ENCODE assay signal across 27 mouse cellular contexts in the genomic region with DNA sequence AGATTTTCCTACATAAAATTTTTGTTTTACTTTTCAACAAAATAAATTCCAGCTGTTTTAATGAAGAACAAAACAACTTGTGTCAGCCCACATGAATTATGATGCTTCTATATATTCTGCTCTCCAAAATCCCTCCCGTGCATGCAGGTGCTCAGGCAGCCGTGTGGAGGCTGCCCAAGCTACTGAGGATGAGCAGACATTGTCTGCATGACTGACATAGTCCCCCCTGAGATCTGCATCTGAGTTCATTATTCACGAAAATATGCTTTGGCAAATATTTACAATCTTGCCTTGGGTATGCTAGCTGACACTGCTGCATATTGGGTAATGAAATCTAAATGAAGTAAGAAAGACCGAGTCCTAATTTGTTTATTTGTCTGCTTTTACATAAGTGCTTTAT.
A peak's percentile ranks its signal among the peaks of the same experiment; 100 is the strongest.
DNase-seq lines count a peak whose midpoint lies in the region; ATAC-seq and TF ChIP-seq lines count a peak whose summit lies in the region.
"Had no signal": no experiment of that assay in that cellular context is flagged by ENCODE, and none has a peak within 500 bp of the region (broad histone marks: within the 10 kb centered on the region; RNA-seq: fewer than 3 reads in every experiment).

No protein-coding gene starts in this region.

- no peaks in the 10 kb centered on the region for H3K27me3 ChIP-seq in hindbrain, embryonic 13.5 days
- H3K27me3 ChIP-seq in hindbrain, embryonic 14.5 days (ENCODE audit: control insufficient read depth, insufficient read depth, low read length), result no peaks in the 10 kb centered on the region
- H3K27me3 ChIP-seq in midbrain, embryonic 14.5 days (ENCODE audit: control insufficient read depth, insufficient read depth, low read length), result no peaks in the 10 kb centered on the region
- no peaks in the 10 kb centered on the region for H3K27me3 ChIP-seq in midbrain, embryonic 11.5 days (ENCODE audit: control insufficient read depth, insufficient read depth, low read length)
- no peaks in the 10 kb centered on the region for H3K27me3 ChIP-seq in midbrain, embryonic 16.5 days (ENCODE audit: control insufficient read depth, insufficient read depth, low read depth, low read length)
- H3K27me3 ChIP-seq in cerebellum, adult 2 months (ENCODE audit: control insufficient read depth, insufficient read depth, low read length), result no peaks in the 10 kb centered on the region
- H3K27me3 ChIP-seq: CH12.LX; embryonic facial prominence, embryonic 12.5 days; embryonic facial prominence, embryonic 15.5 days; hindbrain, embryonic 15.5 days had no signal

- H3K27ac ChIP-seq in hindbrain, embryonic 13.5 days, result no peak overlapping the region
- no peak overlapping the region for H3K27ac ChIP-seq in hindbrain, embryonic 14.5 days
- 0 out of 2 replicates have a peak overlapping the region, but pooled peaks have one; percentile 13 for H3K27ac ChIP-seq in midbrain, embryonic 14.5 days (replicated peaks; ENCODE audit: low read depth, low read length)
- no peak overlapping the region for H3K27ac ChIP-seq in midbrain, embryonic 11.5 days (ENCODE audit: low read depth, low read length)
- H3K27ac ChIP-seq in midbrain, embryonic 16.5 days (ENCODE audit: low read length), result no peak overlapping the region
- H3K27ac ChIP-seq in cerebellum, adult 2 months (ENCODE audit: insufficient read depth, low read length), result no peak overlapping the region
- H3K27ac ChIP-seq: embryonic facial prominence, embryonic 12.5 days; embryonic facial prominence, embryonic 15.5 days; gastrocnemius, adult 2 months; hindbrain, embryonic 15.5 days had no signal

- peak; percentile 46; the same call in 1 of the 2 replicates for ATAC-seq in hindbrain, embryonic 13.5 days (ENCODE audit: low FRiP score)
- ATAC-seq in hindbrain, embryonic 14.5 days (ENCODE audit: low FRiP score), result no peak; the same call in 1 of the 2 replicates
- ATAC-seq in midbrain, embryonic 14.5 days (ENCODE audit: low FRiP score, low TSS enrichment), result no peak
- ATAC-seq in midbrain, embryonic 11.5 days (ENCODE audit: low FRiP score), result no peak
- 0 out of 2 replicates have a peak, but pooled peaks have one; percentile 48 for ATAC-seq in midbrain, embryonic 16.5 days
- ATAC-seq: activated CD4-positive, CD25-positive, alpha-beta regulatory T cell, adult 4 months; forebrain, embryonic 14.5 days; forebrain, postnatal 0 days; inflammation-experienced regulatory T-cells, adult 6 months; intestine, embryonic 16.5 days had no signal

- H3K4me2 ChIP-seq in hindbrain, embryonic 13.5 days, result no peak overlapping the region
- no peak overlapping the region for H3K4me2 ChIP-seq in hindbrain, embryonic 14.5 days (replicated peaks)
- H3K4me2 ChIP-seq in midbrain, embryonic 14.5 days (ENCODE audit: low read length), result no peak overlapping the region
- no peak overlapping the region for H3K4me2 ChIP-seq in midbrain, embryonic 11.5 days
- H3K4me2 ChIP-seq in midbrain, embryonic 16.5 days (ENCODE audit: low read length), result 0 out of 2 replicates have a peak overlapping the region, but pooled peaks have one; percentile 14
- H3K4me2 ChIP-seq: embryonic facial prominence, embryonic 12.5 days; embryonic facial prominence, embryonic 15.5 days; heart, embryonic 11.5 days; hindbrain, embryonic 15.5 days had no signal

- no peak for TF ChIP-seq CTCF in cerebellum, adult 2 months (IDR thresholded peaks at IDR 0.05; ENCODE audit: borderline replicate concordance, insufficient read depth, low read depth, low read length)

- TF ChIP-seq POLR2A in cerebellum, adult 2 months (IDR thresholded peaks at IDR 0.05; ENCODE audit: borderline replicate concordance, insufficient read depth, low read length), result no peak

- no peaks in the 10 kb centered on the region for H3K4me1 ChIP-seq in hindbrain, embryonic 13.5 days (replicated peaks)
- no peaks in the 10 kb centered on the region for H3K4me1 ChIP-seq in hindbrain, embryonic 14.5 days (replicated peaks; ENCODE audit: control insufficient read depth, insufficient read depth, low read length)
- no peaks in the 10 kb centered on the region for H3K4me1 ChIP-seq in midbrain, embryonic 14.5 days (ENCODE audit: control insufficient read depth, insufficient read depth, low read length)
- H3K4me1 ChIP-seq in midbrain, embryonic 11.5 days (ENCODE audit: control insufficient read depth, insufficient read depth, low read length), result no peaks in the 10 kb centered on the region
- H3K4me1 ChIP-seq in midbrain, embryonic 16.5 days (ENCODE audit: control insufficient read depth, insufficient read depth, low read length), result no peaks in the 10 kb centered on the region
- H3K4me1 ChIP-seq in cerebellum, adult 2 months (ENCODE audit: control insufficient read depth, insufficient read depth, low read length), result no peaks in the 10 kb centered on the region
- H3K4me1 ChIP-seq: embryonic facial prominence, embryonic 12.5 days; embryonic facial prominence, embryonic 15.5 days; hindbrain, embryonic 15.5 days had no signal

- 62% methylated on average over 4 of the region's 4 CpGs for WGBS in hindbrain, embryonic 13.5 days
- WGBS in hindbrain, embryonic 14.5 days, result 48% methylated on average over 4 of the region's 4 CpGs
- WGBS in midbrain, embryonic 14.5 days, result 48% methylated on average over 4 of the region's 4 CpGs
- 81% methylated on average over 4 of the region's 4 CpGs for WGBS in midbrain, embryonic 11.5 days
- 51% methylated on average over 4 of the region's 4 CpGs for WGBS in midbrain, embryonic 16.5 days
- 53% methylated on average over 4 of the region's 4 CpGs for WGBS in cerebellum, adult 2 months

- no peaks in the 10 kb centered on the region for H3K36me3 ChIP-seq in hindbrain, embryonic 13.5 days
- H3K36me3 ChIP-seq in hindbrain, embryonic 14.5 days (replicated peaks; ENCODE audit: control insufficient read depth, insufficient read depth), result no peaks in the 10 kb centered on the region
- no peaks in the 10 kb centered on the region for H3K36me3 ChIP-seq in midbrain, embryonic 14.5 days (ENCODE audit: control insufficient read depth, insufficient read depth, low read length)
- H3K36me3 ChIP-seq in midbrain, embryonic 11.5 days (ENCODE audit: control insufficient read depth, insufficient read depth, low read length), result no peaks in the 10 kb centered on the region
- no peaks in the 10 kb centered on the region for H3K36me3 ChIP-seq in midbrain, embryonic 16.5 days (ENCODE audit: control insufficient read depth, insufficient read depth, low read length)
- H3K36me3 ChIP-seq: embryonic facial prominence, embryonic 12.5 days; embryonic facial prominence, embryonic 15.5 days; G1E; hindbrain, embryonic 15.5 days had no signal

- H3K4me3 ChIP-seq in hindbrain, embryonic 13.5 days, result no peak overlapping the region
- no peak overlapping the region for H3K4me3 ChIP-seq in hindbrain, embryonic 14.5 days (replicated peaks; ENCODE audit: low read length)
- H3K4me3 ChIP-seq in midbrain, embryonic 14.5 days (replicated peaks; ENCODE audit: low read depth, low read length), result no peak overlapping the region
- no peak overlapping the region for H3K4me3 ChIP-seq in midbrain, embryonic 11.5 days (ENCODE audit: low read depth, low read length)
- no peak overlapping the region for H3K4me3 ChIP-seq in midbrain, embryonic 16.5 days (ENCODE audit: low read depth, low read length)
- H3K4me3 ChIP-seq in cerebellum, adult 2 months (replicated peaks; ENCODE audit: insufficient read depth, low read depth, low read length), result no peak overlapping the region
- H3K4me3 ChIP-seq: embryonic facial prominence, embryonic 12.5 days; embryonic facial prominence, embryonic 15.5 days; gastrocnemius, adult 2 months; hindbrain, embryonic 15.5 days had no signal

- no peak for DNase-seq in hindbrain, embryonic 14.5 days (ENCODE audit: low spot score)
- DNase-seq in midbrain, embryonic 14.5 days, result peak; percentile 53
- DNase-seq in midbrain, embryonic 11.5 days (ENCODE audit: low spot score, missing footprints), result no peak
- DNase-seq in cerebellum, adult 2 months, result no peak
- no peak for DNase-seq in Muller cell, postnatal 12 days (ENCODE audit: inconsistent ontology term)
- DNase-seq: adrenal gland, adult 8-10 months; adrenal gland, postnatal 25 days; B cell, adult 2 months; cerebellum, adult 18-20 months; cerebellum, adult 9-11 months; cerebellum, postnatal 25 days; forebrain, postnatal 0 days; gastrocnemius, adult 2 months; gastrocnemius, postnatal 14 days; heart, adult 11 months had no signal

- no peak overlapping the region for H3K9ac ChIP-seq in hindbrain, embryonic 13.5 days
- H3K9ac ChIP-seq in hindbrain, embryonic 14.5 days, result no peak overlapping the region
- no peak overlapping the region for H3K9ac ChIP-seq in midbrain, embryonic 14.5 days (replicated peaks; ENCODE audit: low read length)
- no peak overlapping the region for H3K9ac ChIP-seq in midbrain, embryonic 11.5 days (ENCODE audit: low read length)
- no peak overlapping the region for H3K9ac ChIP-seq in midbrain, embryonic 16.5 days (ENCODE audit: low read depth, low read length)
- H3K9ac ChIP-seq: embryonic facial prominence, embryonic 12.5 days; embryonic facial prominence, embryonic 15.5 days; forebrain, postnatal 0 days; hindbrain, embryonic 15.5 days had no signal

- H3K9me3 ChIP-seq in hindbrain, embryonic 13.5 days, result no peaks in the 10 kb centered on the region
- H3K9me3 ChIP-seq in hindbrain, embryonic 14.5 days (ENCODE audit: control insufficient read depth, low read length), result no peaks in the 10 kb centered on the region
- no peaks in the 10 kb centered on the region for H3K9me3 ChIP-seq in midbrain, embryonic 14.5 days (ENCODE audit: control insufficient read depth, low read length)
- H3K9me3 ChIP-seq in midbrain, embryonic 11.5 days (ENCODE audit: control insufficient read depth, low read length), result no peaks in the 10 kb centered on the region
- H3K9me3 ChIP-seq in midbrain, embryonic 16.5 days (replicated peaks; ENCODE audit: control insufficient read depth, low read length, poor library complexity, severe bottlenecking), result no peaks in the 10 kb centered on the region
- H3K9me3 ChIP-seq: embryonic facial prominence, embryonic 12.5 days; embryonic facial prominence, embryonic 15.5 days; G1E; hindbrain, embryonic 15.5 days had no signal

Comparison
In these comparisons a context has a peak if more than half of its experiments do, and no peak if none do; other contexts are left out.
1. ATAC-seq: peak in hindbrain, embryonic 13.5 days (single experiment) and midbrain, embryonic 16.5 days (single experiment); none in hindbrain, embryonic 14.5 days (single experiment), midbrain, embryonic 14.5 days (single experiment) and midbrain, embryonic 11.5 days (single experiment).